Mouse (Mus musculus) layer of hippocampus, postnatal 10 days (tissue): ENCODE data around the gene Crebrf. TPM values are rescaled to one million over a fixed set of nuclear protein-coding genes. Genes with fewer than 3 reads are reported as not detected.

Experiments
- DNase-seq, 2 experiments: peaks; one replicate each; pipeline ENCODE4 v3.0.0; 2021; ENCODE audit warnings: low spot score in 2 of 2
- total RNA-seq, 2 experiments: library from RNA; stranded (reverse); gene quantifications; 2 replicates each; pipeline ENCODE4 v1.2.3; 2021

Gene Crebrf
- total RNA-seq, 2 experiments from 2014 or later, result 26.4 to 26.7 TPM

DNA sequence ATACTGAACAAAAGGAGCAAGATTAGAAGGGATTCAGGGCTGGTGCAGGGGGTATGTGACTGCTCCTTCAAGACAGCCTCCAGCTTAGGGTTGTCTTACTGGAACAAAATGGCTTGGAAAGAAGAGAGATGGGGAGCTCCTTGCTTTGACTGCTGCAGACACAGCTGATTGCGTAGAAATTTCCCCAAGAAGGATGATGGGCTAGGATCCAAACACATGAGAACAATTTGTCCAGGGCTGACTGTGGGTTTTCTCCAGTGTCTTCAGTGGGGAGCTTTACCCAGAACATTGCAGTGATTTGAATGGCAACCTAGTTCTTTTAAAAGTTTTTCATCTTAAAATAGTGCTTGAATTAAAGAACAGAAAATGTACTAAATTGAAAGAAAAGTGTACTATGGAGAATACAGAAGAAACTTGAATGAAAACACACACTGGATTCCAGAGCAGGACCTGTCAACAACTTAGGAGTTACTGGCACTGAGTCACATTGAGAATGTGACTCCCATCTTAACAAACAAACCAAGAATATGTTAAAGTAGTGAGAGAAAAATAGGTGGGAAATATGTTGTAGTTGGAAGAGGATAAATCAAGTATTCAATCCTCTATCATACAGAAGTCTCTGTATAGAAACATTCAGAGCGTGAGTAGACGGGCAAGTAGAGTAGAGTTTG, 63.1 kb downstream of the Crebrf start:
- no peak for DNase-seq

GRCm38 (mm10) chr17:26779471-26779870, 64.0 kb downstream of the Crebrf start:
- no peak for DNase-seq

DNA sequence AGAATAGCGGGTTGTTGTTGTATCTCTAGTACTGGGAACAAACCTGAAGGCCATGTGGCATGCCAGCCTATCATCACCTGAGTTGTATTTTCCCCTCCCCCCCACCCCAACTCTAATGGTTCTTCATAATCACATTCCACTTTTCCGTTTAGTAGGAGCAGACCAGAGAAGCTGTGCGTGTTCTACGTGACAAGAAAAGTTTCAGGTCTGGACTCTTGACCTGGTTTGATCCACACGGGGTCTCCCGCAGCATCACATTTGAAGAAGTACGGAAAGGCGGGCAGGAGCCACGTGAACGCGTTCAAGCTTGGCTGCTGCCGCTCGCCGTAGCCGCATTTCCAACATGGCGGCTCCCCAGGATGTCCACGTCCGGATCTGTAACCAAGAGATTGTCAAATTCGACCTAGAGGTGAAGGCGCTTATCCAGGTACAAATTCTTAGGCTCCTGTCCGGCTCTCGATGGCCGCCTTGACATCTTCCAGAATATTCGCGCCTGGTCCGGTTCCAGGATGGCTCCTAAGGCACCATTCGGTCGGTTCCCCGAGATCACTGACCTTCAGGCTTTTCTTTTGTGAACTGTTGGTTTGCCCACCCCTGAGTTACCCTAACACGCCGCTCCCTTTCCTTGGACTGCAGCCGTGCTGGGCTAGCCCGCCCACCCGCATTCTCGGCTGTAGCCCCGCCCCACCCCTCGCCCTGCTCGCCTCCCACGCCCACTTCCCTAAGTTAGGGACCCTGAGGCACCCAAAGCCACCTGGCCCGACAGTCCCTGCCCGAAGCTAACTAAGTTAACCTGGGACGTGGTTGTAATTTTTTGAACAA, 65.5 kb downstream of the Crebrf start, which contains the start of gene Bnip1:
Gene Bnip1, plus strand, starts transcription at position 317 of the 822 bp plus-strand sequence.
- DNase-seq, result peak; percentile 77 to 84

GRCm38 (mm10) chr17:26781610-26782043, 66.2 kb downstream of the Crebrf start:
- no peak for DNase-seq

- DNase-seq, result no peak
These were observed 69.1 kb downstream of the Crebrf start for GRCm38 (mm10) chr17:26784525-26784924.

- DNase-seq, result no peak
These were observed 71.1 kb downstream of the Crebrf start for GRCm38 (mm10) chr17:26786586-26786985.

DNA sequence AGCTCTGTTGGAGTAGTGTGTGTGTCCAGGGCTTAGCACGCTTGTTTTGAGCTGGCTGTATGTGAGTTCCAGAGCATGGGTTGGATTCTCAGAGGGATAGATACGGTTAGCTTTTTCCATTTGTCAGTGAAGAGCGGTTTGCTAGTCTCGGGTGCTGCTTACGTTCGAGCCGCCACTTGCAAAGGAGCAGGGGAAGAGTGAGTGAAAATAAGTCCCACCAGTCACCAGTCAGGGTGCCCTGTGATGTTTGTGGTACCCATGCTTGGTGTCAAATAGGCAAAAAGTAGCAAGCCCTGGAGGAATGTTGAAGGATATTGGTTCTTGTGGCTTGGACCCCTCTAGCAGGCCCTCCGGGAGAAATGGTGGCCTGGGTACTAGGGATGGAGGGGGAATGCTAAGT, 73.5 kb downstream of the Crebrf start:
- DNase-seq, result no peak

GRCm38 (mm10) chr17:26789460-26790268, 74.2 kb downstream of the Crebrf start:
- no peak for DNase-seq

DNA sequence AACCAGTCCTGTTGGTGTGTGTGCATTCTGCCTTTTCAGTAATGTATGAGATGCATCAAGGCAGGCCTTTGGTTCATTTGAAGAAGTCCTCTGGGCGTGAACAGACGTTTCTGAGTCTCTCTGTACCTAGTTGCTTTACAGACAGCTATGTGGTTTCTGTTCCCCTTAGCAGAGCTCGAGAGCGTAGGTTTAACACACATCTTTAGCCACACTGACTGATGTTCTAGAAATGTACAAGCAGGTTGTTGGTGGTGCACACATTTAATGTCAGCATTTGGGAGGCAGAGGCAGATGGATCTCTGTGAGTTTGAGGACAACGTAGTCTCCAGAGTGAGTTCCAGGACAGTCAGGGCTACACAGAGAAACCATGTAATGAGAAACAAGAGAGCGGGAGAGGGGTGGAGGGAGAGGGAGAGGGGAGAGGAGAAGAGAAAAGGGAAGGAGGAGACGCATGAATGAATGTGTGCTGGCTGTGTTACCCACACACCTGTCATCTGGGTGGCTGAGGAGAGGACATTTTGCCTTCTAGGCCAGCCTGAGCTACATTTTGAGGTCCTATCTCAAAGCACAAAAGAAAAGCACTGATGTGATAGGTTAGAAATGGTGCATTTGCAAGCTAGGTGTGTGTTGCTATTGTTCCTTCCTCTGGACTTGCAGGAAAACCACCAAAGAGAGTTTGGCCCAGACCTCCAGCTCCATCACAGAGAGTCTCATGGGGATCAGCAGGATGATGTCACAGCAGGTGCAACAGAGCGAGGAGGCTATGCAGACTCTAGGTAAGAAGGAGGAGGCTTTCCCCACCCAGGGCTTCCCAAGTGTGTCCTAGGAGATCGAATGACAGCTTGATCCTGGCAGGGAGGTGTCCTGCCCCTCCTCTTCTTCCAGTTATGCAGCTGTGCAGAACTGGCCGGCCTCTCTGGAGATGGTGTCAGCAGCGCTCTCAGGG, 75.1 kb downstream of the Crebrf start:
- no peak for DNase-seq

- DNase-seq, result no peak
These were observed 76.1 kb downstream of the Crebrf start for GRCm38 (mm10) chr17:26791580-26791979.

DNA sequence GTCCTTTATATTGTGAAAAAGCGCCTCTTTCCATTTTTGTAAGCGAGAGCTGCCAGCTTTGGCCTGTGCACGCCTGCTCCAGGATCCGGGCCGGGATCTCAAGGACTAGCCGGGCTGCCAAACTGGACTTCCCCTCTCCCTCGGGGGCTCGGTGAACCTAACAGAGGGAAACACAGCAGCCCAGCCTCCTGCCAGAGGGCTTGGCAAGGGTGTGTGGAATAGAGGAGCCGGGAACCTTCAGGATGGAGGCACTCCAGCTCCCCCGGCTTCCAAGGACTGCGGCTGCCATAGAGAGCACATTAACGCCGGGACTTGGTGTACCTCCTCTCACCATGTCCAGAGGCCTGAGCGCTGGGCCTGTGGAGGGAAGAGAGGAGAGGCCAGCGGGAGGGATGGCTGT, 76.6 kb downstream of the Crebrf start:
- no peak for DNase-seq

GRCm38 (mm10) chr17:26793068-26793765, 77.8 kb downstream of the Crebrf start:
- DNase-seq, result no peak

- DNase-seq, result peak; percentile 69 to 70
These were observed 79.3 kb downstream of the Crebrf start for GRCm38 (mm10) chr17:26794744-26795143.

DNA sequence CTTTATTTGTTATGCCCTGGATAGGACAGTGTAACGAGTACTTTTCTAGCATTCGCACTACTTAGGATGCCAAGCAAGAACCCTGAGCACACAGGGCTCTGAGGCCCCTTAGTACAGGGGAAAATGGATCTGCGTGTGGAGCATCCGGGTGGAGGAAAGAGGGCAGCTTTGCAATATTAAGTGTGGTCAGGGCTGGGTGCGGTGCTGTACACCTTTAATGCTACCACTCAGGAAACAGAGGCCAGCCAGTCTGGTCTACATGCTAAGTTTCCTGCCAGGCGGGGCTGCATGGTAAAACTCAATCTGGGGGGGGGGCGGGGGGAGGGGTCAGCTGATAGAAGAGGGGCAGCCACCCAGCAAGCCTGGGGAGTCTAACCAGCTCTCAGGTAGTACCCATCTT, 79.9 kb downstream of the Crebrf start:
- no peak for DNase-seq

- DNase-seq, result no peak
These were observed 82.1 kb downstream of the Crebrf start for GRCm38 (mm10) chr17:26797379-26798128.

GRCm38 (mm10) chr17:26802886-26803285, 87.4 kb downstream of the Crebrf start:
- DNase-seq, result no peak

GRCm38 (mm10) chr17:26812607-26813006, 97.2 kb downstream of the Crebrf start:
- no peak for DNase-seq

- DNase-seq, result no peak
These were observed 98.0 kb downstream of the Crebrf start for GRCm38 (mm10) chr17:26813497-26813896.

GRCm38 (mm10) chr17:26816810-26817209, 101.4 kb downstream of the Crebrf start:
- DNase-seq, result no peak
